Mouse (Mus musculus) splenic B cell, adult 2 months (primary cell): Measurements from ENCODE around the gene Mmgt2.
A peak's percentile ranks its signal among the peaks of the same experiment; 100 is the strongest.
"Not testable (repeated sequence)": the region's sequence is repeated elsewhere in the genome, so short reads cannot be mapped to it uniquely, and the experiment has no call there.

ENCODE experiments used
- DNase-seq: peaks from one replicate; pipeline ENCODE4 v3.0.0-alpha.2; 2011; ENCODE audit warnings: low read depth, low spot score
- H3K27me3 ChIP-seq: 2 replicates; pipeline ENCODE4 v1.6.1; 2012; ENCODE audit warnings: mild to moderate bottlenecking, low read length, moderate library complexity, mixed read lengths; ENCODE audit not compliant: control insufficient read depth, poor library complexity, insufficient read depth, severe bottlenecking
- H3K36me3 ChIP-seq: 2 replicates; pipeline ENCODE4 v1.6.1; 2012; ENCODE audit warnings: mild to moderate bottlenecking, low read length, moderate library complexity, mixed read lengths; ENCODE audit not compliant: control insufficient read depth, poor library complexity, insufficient read depth, severe bottlenecking

Mmgt2 gene

GRCm38 (mm10) chr11:62646958-62647515 lies 1.4 kb upstream of the Mmgt2 start:
- H3K36me3 ChIP-seq, result no peaks in the 10 kb centered on the region
- H3K27me3 ChIP-seq, result no peaks in the 10 kb centered on the region
- no peak for DNase-seq

DNA sequence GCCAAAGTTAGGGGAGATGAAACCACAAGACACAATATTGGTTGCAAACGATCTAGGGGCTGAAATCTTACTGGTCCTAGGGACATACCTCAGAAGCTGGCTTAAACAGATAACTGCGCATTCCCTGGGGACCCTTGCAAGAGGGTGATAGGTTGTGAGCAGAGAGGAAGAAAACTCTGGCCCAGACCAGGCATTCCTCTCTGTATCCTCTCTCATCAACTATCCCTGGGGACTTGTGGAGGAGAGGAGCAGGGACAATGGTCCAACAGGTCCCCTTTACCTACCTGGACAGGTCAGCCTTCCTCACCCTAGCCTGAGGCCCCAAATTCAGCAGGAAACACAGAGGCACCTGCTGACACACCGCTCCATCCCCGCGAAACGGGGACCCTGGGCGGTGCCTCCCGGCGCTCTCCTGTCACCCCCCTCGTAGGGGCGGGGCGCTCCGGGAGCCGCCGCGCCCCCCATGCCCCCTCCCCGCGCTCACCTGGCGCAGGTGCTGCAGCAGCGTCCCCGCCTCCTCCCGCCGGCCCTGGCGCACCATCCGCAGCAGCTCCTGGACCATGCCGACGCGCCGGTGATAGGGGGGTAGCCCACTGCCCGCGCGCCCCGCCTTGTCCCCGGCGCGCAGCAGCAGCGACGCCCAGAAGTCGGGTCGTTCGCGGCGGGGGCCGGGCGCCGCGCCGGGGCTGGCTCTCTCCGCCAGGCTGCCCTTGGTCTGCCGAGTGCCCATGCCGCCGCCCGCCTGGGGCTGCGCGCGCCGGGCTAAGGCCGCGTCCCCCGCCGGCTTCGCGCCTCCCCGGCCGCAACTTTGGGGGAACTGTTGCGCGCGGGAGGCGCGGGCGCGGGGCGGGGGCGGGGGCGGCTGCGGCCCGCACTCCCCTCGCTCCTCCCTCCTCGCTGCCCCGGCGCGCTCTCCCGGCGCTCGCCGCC lies 538 bp upstream of the Mmgt2 start, which contains the start of gene Lrrc75a:
Gene Lrrc75a (minus strand): TSS at position 863 of the 930 bp plus-strand sequence.
- H3K36me3 ChIP-seq, result no peaks in the 10 kb centered on the region
- peak; percentile 53 for DNase-seq
- no peaks in the 10 kb centered on the region for H3K27me3 ChIP-seq

GRCm38 (mm10) chr11:62649803-62650202 lies 1.3 kb downstream of the Mmgt2 start:
- not testable (repeated sequence) for H3K27me3 ChIP-seq, DNase-seq

DNA sequence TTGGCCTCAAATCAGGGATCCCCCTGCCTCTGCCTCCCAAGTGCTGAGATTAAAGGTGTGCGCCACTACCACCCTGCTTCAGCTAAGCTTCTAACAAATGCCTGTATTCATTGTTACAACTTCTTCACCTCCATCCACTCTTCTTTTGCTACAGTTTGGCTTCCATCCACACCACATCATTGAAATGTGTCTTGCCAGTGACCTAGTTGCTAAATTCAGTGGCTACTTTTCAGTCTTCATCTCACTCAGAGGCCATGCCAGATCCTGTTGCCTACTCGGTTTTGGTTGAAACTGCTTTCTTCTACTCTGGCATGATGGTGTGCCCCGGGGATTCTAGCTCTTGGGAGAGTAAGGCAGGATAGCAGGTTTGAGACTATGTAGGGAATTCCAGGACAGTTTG lies 3.1 kb downstream of the Mmgt2 start:
- H3K27me3 ChIP-seq, result no peaks in the 10 kb centered on the region
- H3K36me3 ChIP-seq, result peaks cover 2% of the 10 kb centered on the region; the same call in 1 of the 2 replicates
- no peak for DNase-seq

More at GRCm38 (mm10) chr11:62649803-62650202, 1.3 kb downstream of the Mmgt2 start:
- not testable (repeated sequence) for H3K36me3 ChIP-seq

GRCm38 (mm10) chr11:62652080-62652479 lies 3.6 kb downstream of the Mmgt2 start:
- peaks cover 2% of the 10 kb centered on the region; the same call in 1 of the 2 replicates for H3K36me3 ChIP-seq
- DNase-seq, result no peak
- no peaks in the 10 kb centered on the region for H3K27me3 ChIP-seq

GRCm38 (mm10) chr11:62660885-62661284 lies 12.4 kb downstream of the Mmgt2 start:
- H3K27me3 ChIP-seq, result no peaks in the 10 kb centered on the region
- no peak for DNase-seq
- no peaks in the 10 kb centered on the region for H3K36me3 ChIP-seq

DNA sequence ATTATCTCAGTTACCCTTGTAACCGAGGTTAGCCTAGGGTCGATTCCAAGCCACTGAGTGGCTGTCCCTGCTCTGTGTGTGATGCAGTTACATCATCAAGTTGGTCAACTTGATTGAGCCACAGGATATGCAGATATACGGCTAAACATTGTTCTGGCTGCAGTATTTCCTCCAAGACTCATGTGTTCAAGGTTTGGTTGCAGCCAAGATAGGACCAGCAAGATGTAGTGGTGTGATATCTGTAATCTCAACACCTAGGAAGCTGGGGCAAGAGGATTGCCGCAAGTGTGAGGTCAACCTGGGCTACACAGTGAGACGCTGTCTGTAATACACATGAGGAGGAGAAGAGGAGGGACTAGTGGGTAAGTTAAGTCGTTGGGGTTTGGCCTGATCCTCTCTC lies 15.8 kb downstream of the Mmgt2 start:
- no peak for DNase-seq
- no peaks in the 10 kb centered on the region for H3K27me3 ChIP-seq
- H3K36me3 ChIP-seq, result no peaks in the 10 kb centered on the region

- Histone ChIP-seq H3K36me3 (no peaks in the 10 kb centered on the region), H3K27me3 (no peaks in the 10 kb centered on the region)
- DNase-seq, result no peak
These were observed 20.5 kb downstream of the Mmgt2 start for GRCm38 (mm10) chr11:62668986-62669385.

- Histone ChIP-seq H3K36me3 (no peaks in the 10 kb centered on the region), H3K27me3 (no peaks in the 10 kb centered on the region)
- no peak for DNase-seq
These were observed 21.0 kb downstream of the Mmgt2 start for GRCm38 (mm10) chr11:62669471-62669870.

GRCm38 (mm10) chr11:62670006-62670405 lies 21.5 kb downstream of the Mmgt2 start:
- no peaks in the 10 kb centered on the region for H3K27me3 ChIP-seq
- no peak for DNase-seq
- H3K36me3 ChIP-seq, result no peaks in the 10 kb centered on the region

- no peaks in the 10 kb centered on the region for H3K27me3 ChIP-seq
- DNase-seq, result peak; percentile 82
- H3K36me3 ChIP-seq, result no peaks in the 10 kb centered on the region
These were observed 27.2 kb downstream of the Mmgt2 start for GRCm38 (mm10) chr11:62675480-62676289.

GRCm38 (mm10) chr11:62676290-62676596 lies 27.8 kb downstream of the Mmgt2 start:
- H3K27me3 ChIP-seq, result no peaks in the 10 kb centered on the region
- no peak for DNase-seq
- H3K36me3 ChIP-seq, result no peaks in the 10 kb centered on the region

DNA sequence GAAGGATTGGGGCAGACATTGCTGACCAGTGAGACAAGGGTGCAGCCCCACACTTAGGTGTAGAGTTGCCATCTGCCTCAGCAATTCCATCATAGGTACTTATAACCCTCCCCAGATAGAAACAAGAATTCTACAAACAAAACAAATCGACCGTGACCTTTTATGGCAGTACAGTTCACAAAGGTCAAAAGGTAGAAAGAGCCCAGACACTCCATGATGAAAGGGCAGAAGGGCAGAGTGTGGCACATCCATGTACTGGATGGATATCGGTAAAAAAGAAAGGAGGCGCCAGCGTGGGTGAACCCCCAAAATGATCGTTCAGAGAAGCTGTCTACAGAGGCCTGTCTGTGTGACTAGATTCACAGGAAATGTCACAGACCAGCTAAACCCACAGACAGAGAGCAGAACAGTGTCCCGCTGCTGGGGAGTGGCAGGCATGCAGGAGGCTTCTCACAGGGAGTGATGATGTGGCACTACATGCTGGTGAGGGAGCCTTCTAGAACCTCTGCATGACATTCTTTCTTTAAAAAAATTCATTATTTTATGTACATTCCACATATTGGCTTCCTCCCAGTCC lies 30.4 kb downstream of the Mmgt2 start:
- DNase-seq, result no peak
- Histone ChIP-seq H3K27me3 (no peaks in the 10 kb centered on the region), H3K36me3 (no peaks in the 10 kb centered on the region)

GRCm38 (mm10) chr11:62679954-62680353 lies 31.5 kb downstream of the Mmgt2 start:
- no peak for DNase-seq
- H3K36me3 ChIP-seq, result no peaks in the 10 kb centered on the region
- no peaks in the 10 kb centered on the region for H3K27me3 ChIP-seq
